Mouse (Mus musculus) limb, embryonic 12.5 days (tissue): Measurements from ENCODE around the gene Esr1. TPM values are rescaled to one million over a fixed set of nuclear protein-coding genes. Genes with fewer than 3 reads are reported as not detected.

ENCODE experiments used
- ATAC-seq: fragments of 200-750 bp; cut with Nextera tagmentation; 2 replicates; pipeline ENCODE4 v1.8.0; 2017; ENCODE audit warnings: low read depth, moderate TSS enrichment; ENCODE audit not compliant: insufficient number of reproducible peaks, insufficient read depth, low FRiP score, low TSS enrichment
- H3K27ac ChIP-seq: fragments of 300-500 bp; sonication (generic); 2 replicates; pipeline ENCODE4 v1.5.1; 2016; ENCODE audit warnings: mild to moderate bottlenecking, moderate library complexity
- H3K27me3 ChIP-seq: fragments of 300-500 bp; sonication (generic); 2 replicates; pipeline ENCODE4 v1.6.1; 2016; ENCODE audit warnings: mild to moderate bottlenecking, moderate library complexity
- H3K36me3 ChIP-seq: fragments of 300-500 bp; sonication (generic); 2 replicates; pipeline ENCODE4 v1.6.1; 2016; ENCODE audit warnings: mild to moderate bottlenecking, moderate library complexity
- H3K4me1 ChIP-seq: fragments of 300-500 bp; sonication (generic); replicated peaks from 2 replicates; pipeline ENCODE4 v1.6.1; 2016
- H3K4me2 ChIP-seq: fragments of 300-500 bp; sonication (generic); 2 replicates; pipeline ENCODE4 v1.6.1; 2016; ENCODE audit warnings: mild to moderate bottlenecking, moderate library complexity
- H3K4me3 ChIP-seq: fragments of 300-500 bp; sonication (generic); replicated peaks from 2 replicates; pipeline ENCODE4 v1.5.1; 2016; ENCODE audit warnings: mild to moderate bottlenecking
- H3K9ac ChIP-seq: fragments of 300-500 bp; sonication (generic); replicated peaks from 2 replicates; pipeline ENCODE4 v1.6.1; 2016; ENCODE audit warnings: mild to moderate bottlenecking, moderate library complexity
- H3K9me3 ChIP-seq: fragments of 300-500 bp; sonication (generic); 2 replicates; pipeline ENCODE4 v1.6.1; 2016; ENCODE audit warnings: mild to moderate bottlenecking, moderate library complexity
- WGBS: fragments of 180-500 bp; shearing (Covaris S2); methylation state at CpG from one replicate; pipeline ENCODE4 v1.1.7; 2016; 5-methylcytosine and 5-hydroxymethylcytosine counted together
- polyA plus RNA-seq: library from polyadenylated mRNA; unstranded; fragments of >200 nt; fragmentation: Nextera tagmentation; extraction: Ambion mirVana; gene quantifications from 2 replicates; pipeline ENCODE4 v1.2.1, GENCODE M21; 2016

Gene Esr1
- polyA plus RNA-seq, 1 experiment from 2014 or later, result 1.1 TPM

- Histone ChIP-seq H3K4me1 (no peaks in the 10 kb centered on the region), H3K9ac (no peak overlapping the region), H3K27me3 (no peaks in the 10 kb centered on the region), H3K4me3 (no peak overlapping the region), H3K27ac (no peak overlapping the region), H3K4me2 (no peak overlapping the region), H3K9me3 (no peaks in the 10 kb centered on the region), H3K36me3 (no peaks in the 10 kb centered on the region)
- 65% methylated on average over 2 of the region's 2 CpGs for WGBS
- no peak for ATAC-seq
Observed at GRCm38 (mm10) chr10:4847523-4847922, 236.1 kb downstream of the Esr1 start.

DNA sequence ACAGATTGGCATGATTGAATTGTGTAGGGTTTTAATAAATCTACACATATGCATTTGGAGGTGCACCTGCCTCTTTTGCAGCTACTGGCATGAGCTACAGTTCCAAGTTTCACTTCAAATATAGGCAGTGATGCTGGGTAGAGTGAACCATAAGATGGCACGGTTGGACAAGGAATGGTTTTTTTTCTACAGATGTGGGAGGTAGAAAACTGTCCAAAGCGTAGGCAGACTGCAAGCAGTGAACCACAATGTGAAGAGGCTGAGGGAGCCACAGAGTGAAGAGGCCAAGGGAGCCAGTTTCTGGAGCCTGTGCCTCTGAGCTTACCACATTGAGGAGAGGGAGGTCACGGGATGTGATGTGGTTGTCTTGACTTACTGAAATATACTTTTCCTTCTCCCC is 238.5 kb downstream of the Esr1 start:
- WGBS, result 90% methylated on average over 3 of the region's 3 CpGs
- Histone ChIP-seq H3K27me3 (no peaks in the 10 kb centered on the region), H3K36me3 (no peaks in the 10 kb centered on the region), H3K27ac (no peak overlapping the region), H3K4me3 (no peak overlapping the region), H3K4me2 (no peak overlapping the region), H3K4me1 (no peaks in the 10 kb centered on the region), H3K9me3 (no peaks in the 10 kb centered on the region), H3K9ac (no peak overlapping the region)
- no peak for ATAC-seq

GRCm38 (mm10) chr10:4875076-4875737 is 263.8 kb downstream of the Esr1 start:
- 86% methylated on average over 8 of the region's 8 CpGs for WGBS
- H3K27ac ChIP-seq, result no peak overlapping the region
- no peaks in the 10 kb centered on the region for H3K27me3 ChIP-seq
- no peak overlapping the region for H3K4me3 ChIP-seq
- no peak for ATAC-seq
- no peaks in the 10 kb centered on the region for H3K4me1 ChIP-seq
- H3K9ac ChIP-seq, result no peak overlapping the region
- H3K36me3 ChIP-seq, result no peaks in the 10 kb centered on the region
- H3K4me2 ChIP-seq, result no peak overlapping the region
- no peaks in the 10 kb centered on the region for H3K9me3 ChIP-seq

GRCm38 (mm10) chr10:4881391-4881790 is 270.0 kb downstream of the Esr1 start:
- 81% methylated on average over 1 of the region's 1 CpGs for WGBS

DNA sequence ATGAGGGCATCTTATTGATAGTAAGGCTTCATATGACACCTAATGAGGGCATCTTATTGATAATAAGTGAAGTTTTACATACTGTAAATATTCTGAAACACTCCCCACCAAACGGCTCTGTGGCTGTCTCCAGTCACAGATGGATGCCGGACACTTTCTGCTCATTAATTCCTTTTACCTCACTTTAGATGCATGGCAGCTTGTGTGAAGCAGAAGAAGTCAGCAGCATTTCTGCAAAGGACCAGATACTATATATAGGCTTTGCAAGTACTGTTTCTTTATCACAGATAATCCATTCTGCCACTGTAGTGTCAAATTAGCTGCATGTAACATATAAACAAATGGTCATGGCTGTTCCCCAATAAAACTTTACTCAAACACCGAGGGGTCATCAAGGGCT is 274.1 kb downstream of the Esr1 start:
- Histone ChIP-seq H3K4me1 (no peaks in the 10 kb centered on the region), H3K9ac (no peak overlapping the region), H3K4me3 (no peak overlapping the region), H3K27ac (no peak overlapping the region), H3K36me3 (no peaks in the 10 kb centered on the region), H3K4me2 (no peak overlapping the region), H3K27me3 (no peaks in the 10 kb centered on the region), H3K9me3 (no peaks in the 10 kb centered on the region)
- 80% methylated on average over 3 of the region's 3 CpGs for WGBS
- ATAC-seq, result no peak

More at GRCm38 (mm10) chr10:4881391-4881790, 270.0 kb downstream of the Esr1 start:
- ATAC-seq, result no peak
- Histone ChIP-seq H3K27ac (no peak overlapping the region), H3K9ac (no peak overlapping the region), H3K9me3 (no peaks in the 10 kb centered on the region), H3K4me3 (no peak overlapping the region), H3K4me1 (no peaks in the 10 kb centered on the region), H3K36me3 (no peaks in the 10 kb centered on the region), H3K4me2 (no peak overlapping the region), H3K27me3 (no peaks in the 10 kb centered on the region)

GRCm38 (mm10) chr10:4885961-4886360 is 274.6 kb downstream of the Esr1 start:
- H3K4me3 ChIP-seq, result no peak overlapping the region
- no peak overlapping the region for H3K27ac ChIP-seq
- H3K9ac ChIP-seq, result no peak overlapping the region
- no peak overlapping the region for H3K4me2 ChIP-seq
- H3K27me3 ChIP-seq, result no peaks in the 10 kb centered on the region
- ATAC-seq, result no peak
- no peaks in the 10 kb centered on the region for H3K9me3 ChIP-seq
- H3K36me3 ChIP-seq, result no peaks in the 10 kb centered on the region
- 74% methylated on average over 8 of the region's 8 CpGs for WGBS
- H3K4me1 ChIP-seq, result no peaks in the 10 kb centered on the region

- no peaks in the 10 kb centered on the region for H3K36me3 ChIP-seq
- H3K27ac ChIP-seq, result no peak overlapping the region
- no peak for ATAC-seq
- H3K9ac ChIP-seq, result no peak overlapping the region
- no peak overlapping the region for H3K4me3 ChIP-seq
- no peaks in the 10 kb centered on the region for H3K27me3 ChIP-seq
- 46% methylated on average over 1 of the region's 1 CpGs for WGBS
- no peak overlapping the region for H3K4me2 ChIP-seq
- no peaks in the 10 kb centered on the region for H3K9me3 ChIP-seq
- H3K4me1 ChIP-seq, result no peaks in the 10 kb centered on the region
Observed at GRCm38 (mm10) chr10:4893475-4893874, 282.1 kb downstream of the Esr1 start.

GRCm38 (mm10) chr10:4897789-4898188 is 286.4 kb downstream of the Esr1 start:
- WGBS, result 80% methylated on average over 4 of the region's 4 CpGs
- Histone ChIP-seq H3K4me2 (no peak overlapping the region), H3K36me3 (no peaks in the 10 kb centered on the region)

GRCm38 (mm10) chr10:4900324-4900723 is 288.9 kb downstream of the Esr1 start:
- Histone ChIP-seq H3K4me3 (no peak overlapping the region), H3K4me1 (no peaks in the 10 kb centered on the region), H3K9ac (no peak overlapping the region), H3K36me3 (no peaks in the 10 kb centered on the region), H3K27ac (no peak overlapping the region), H3K27me3 (no peaks in the 10 kb centered on the region), H3K4me2 (no peak overlapping the region), H3K9me3 (no peaks in the 10 kb centered on the region)
- WGBS, result 63% methylated on average over 7 of the region's 7 CpGs
- no peak for ATAC-seq

More at GRCm38 (mm10) chr10:4897789-4898188, 286.4 kb downstream of the Esr1 start:
- ATAC-seq, result no peak
- Histone ChIP-seq H3K4me3 (no peak overlapping the region), H3K4me1 (no peaks in the 10 kb centered on the region), H3K9me3 (no peaks in the 10 kb centered on the region), H3K27ac (no peak overlapping the region), H3K27me3 (no peaks in the 10 kb centered on the region), H3K9ac (no peak overlapping the region)

- H3K9me3 ChIP-seq, result no peaks in the 10 kb centered on the region
- H3K27ac ChIP-seq, result no peak overlapping the region
- H3K4me2 ChIP-seq, result no peak overlapping the region
- H3K4me1 ChIP-seq, result no peaks in the 10 kb centered on the region
- 88% methylated on average over 2 of the region's 2 CpGs for WGBS
- no peaks in the 10 kb centered on the region for H3K36me3 ChIP-seq
- H3K27me3 ChIP-seq, result no peaks in the 10 kb centered on the region
- ATAC-seq, result no peak
- no peak overlapping the region for H3K4me3 ChIP-seq
- no peak overlapping the region for H3K9ac ChIP-seq
Observed at GRCm38 (mm10) chr10:4909271-4909670, 297.9 kb downstream of the Esr1 start.

DNA sequence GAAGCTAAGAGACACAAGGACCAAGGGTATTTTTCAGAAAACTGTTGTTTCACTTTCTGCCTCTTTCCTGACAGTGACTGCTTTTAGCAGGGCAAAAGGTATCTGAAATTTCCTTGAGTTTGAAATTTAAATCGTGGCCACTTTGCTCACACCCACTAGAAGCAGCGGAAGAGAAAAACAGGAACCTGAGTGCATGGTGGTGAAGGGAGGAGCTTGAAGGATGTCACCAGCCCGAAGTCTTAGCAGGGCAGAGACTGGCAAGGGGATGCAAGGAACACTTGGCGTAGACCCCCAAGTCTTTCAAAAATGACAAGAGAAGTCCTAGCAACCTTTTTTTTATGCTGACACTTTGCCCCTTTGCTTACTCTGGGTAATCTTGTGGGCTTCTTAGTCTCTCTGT is 299.1 kb downstream of the Esr1 start:
- no peak for ATAC-seq
- H3K9ac ChIP-seq, result no peak overlapping the region
- no peaks in the 10 kb centered on the region for H3K27me3 ChIP-seq
- no peak overlapping the region for H3K27ac ChIP-seq
- no peak overlapping the region for H3K4me3 ChIP-seq
- H3K4me2 ChIP-seq, result no peak overlapping the region
- 92% methylated on average over 4 of the region's 4 CpGs for WGBS
- no peaks in the 10 kb centered on the region for H3K36me3 ChIP-seq
- no peaks in the 10 kb centered on the region for H3K4me1 ChIP-seq
- H3K9me3 ChIP-seq, result no peaks in the 10 kb centered on the region

DNA sequence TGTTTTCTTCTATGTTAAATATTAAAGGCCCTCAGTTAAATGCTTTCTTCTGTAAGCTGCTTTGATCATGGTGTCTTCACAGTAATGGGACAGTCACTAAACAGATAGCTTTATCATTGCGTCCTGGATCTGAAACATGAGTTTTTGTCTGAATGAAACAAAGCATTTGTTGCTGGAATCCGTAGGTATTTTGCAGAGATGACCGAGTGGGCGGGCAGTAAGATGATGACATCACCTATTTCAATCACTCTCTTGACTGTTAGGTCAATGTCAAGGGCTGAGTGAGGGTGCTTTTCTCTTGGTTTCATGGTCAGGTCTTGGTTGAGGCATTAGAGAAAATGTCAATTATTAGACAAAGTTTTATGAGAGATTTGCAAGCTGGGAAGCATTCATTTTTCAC is 307.7 kb downstream of the Esr1 start:
- no peaks in the 10 kb centered on the region for H3K36me3 ChIP-seq
- ATAC-seq, result no peak
- 90% methylated on average over 4 of the region's 4 CpGs for WGBS

More for the DNA sequence above, 307.7 kb downstream of the Esr1 start:
- Histone ChIP-seq H3K4me1 (no peaks in the 10 kb centered on the region), H3K4me3 (no peak overlapping the region), H3K27ac (no peak overlapping the region), H3K27me3 (no peaks in the 10 kb centered on the region), H3K9me3 (no peaks in the 10 kb centered on the region), H3K4me2 (no peak overlapping the region), H3K9ac (no peak overlapping the region)
